Mouse (Mus musculus) stomach, embryonic 16.5 days (tissue): ENCODE data around the gene Bicra. TPM values are rescaled to one million over a fixed set of nuclear protein-coding genes. Genes with fewer than 3 reads are reported as not detected.

Experiments
- ATAC-seq: fragments of 200-750 bp; cut with Nextera tagmentation; 2 replicates; pipeline ENCODE4 v1.8.0; 2017; ENCODE audit warnings: moderate number of reproducible peaks, moderate TSS enrichment; ENCODE audit not compliant: insufficient read depth, low FRiP score
- H3K27ac ChIP-seq: fragments of 300-500 bp; sonication (generic); 2 replicates; pipeline ENCODE4 v1.5.1; 2014; ENCODE audit warnings: low read length
- H3K27me3 ChIP-seq: fragments of 300-500 bp; sonication (generic); 2 replicates; pipeline ENCODE4 v1.6.1; 2014; ENCODE audit warnings: low read length, control low read depth, mixed read lengths; ENCODE audit not compliant: control insufficient read depth, insufficient read depth
- H3K36me3 ChIP-seq: fragments of 300-500 bp; sonication (generic); 2 replicates; pipeline ENCODE4 v1.6.1; 2014; ENCODE audit warnings: low read length; ENCODE audit not compliant: control insufficient read depth, insufficient read depth
- H3K4me1 ChIP-seq: fragments of 300-500 bp; sonication (generic); 2 replicates; pipeline ENCODE4 v1.6.1; 2014; ENCODE audit warnings: low read length, control low read depth, mixed read lengths; ENCODE audit not compliant: control insufficient read depth, insufficient read depth
- H3K4me2 ChIP-seq: fragments of 300-500 bp; sonication (generic); 2 replicates; pipeline ENCODE4 v1.6.1; 2014; ENCODE audit warnings: low read depth, low read length, mixed read lengths
- H3K4me3 ChIP-seq: fragments of 300-500 bp; sonication (generic); replicated peaks from 2 replicates; pipeline ENCODE4 v1.5.1; 2014; ENCODE audit warnings: mild to moderate bottlenecking, low read length
- H3K9ac ChIP-seq: fragments of 300-500 bp; sonication (generic); 2 replicates; pipeline ENCODE4 v1.6.1; 2014; ENCODE audit warnings: low read length
- H3K9me3 ChIP-seq: fragments of 300-500 bp; sonication (generic); replicated peaks from 2 replicates; pipeline ENCODE4 v1.6.1; 2016; ENCODE audit warnings: low read length, control low read depth; ENCODE audit not compliant: control insufficient read depth
- WGBS: fragments of 180-500 bp; shearing (Covaris S2); extraction: QIAGEN DNeasy Blood & Tissue Kit; methylation state at CpG from one replicate; pipeline ENCODE4 v1.1.7; 2014; 5-methylcytosine and 5-hydroxymethylcytosine counted together
- polyA plus RNA-seq: library from polyadenylated mRNA; unstranded; fragments of >200 nt; fragmentation: Nextera tagmentation; extraction: Ambion mirVana; gene quantifications from 2 replicates; pipeline ENCODE4 v1.2.1, GENCODE M21; 2015

The Bicra gene
- polyA plus RNA-seq, 1 experiment from 2014 or later, result 4.5 TPM

DNA sequence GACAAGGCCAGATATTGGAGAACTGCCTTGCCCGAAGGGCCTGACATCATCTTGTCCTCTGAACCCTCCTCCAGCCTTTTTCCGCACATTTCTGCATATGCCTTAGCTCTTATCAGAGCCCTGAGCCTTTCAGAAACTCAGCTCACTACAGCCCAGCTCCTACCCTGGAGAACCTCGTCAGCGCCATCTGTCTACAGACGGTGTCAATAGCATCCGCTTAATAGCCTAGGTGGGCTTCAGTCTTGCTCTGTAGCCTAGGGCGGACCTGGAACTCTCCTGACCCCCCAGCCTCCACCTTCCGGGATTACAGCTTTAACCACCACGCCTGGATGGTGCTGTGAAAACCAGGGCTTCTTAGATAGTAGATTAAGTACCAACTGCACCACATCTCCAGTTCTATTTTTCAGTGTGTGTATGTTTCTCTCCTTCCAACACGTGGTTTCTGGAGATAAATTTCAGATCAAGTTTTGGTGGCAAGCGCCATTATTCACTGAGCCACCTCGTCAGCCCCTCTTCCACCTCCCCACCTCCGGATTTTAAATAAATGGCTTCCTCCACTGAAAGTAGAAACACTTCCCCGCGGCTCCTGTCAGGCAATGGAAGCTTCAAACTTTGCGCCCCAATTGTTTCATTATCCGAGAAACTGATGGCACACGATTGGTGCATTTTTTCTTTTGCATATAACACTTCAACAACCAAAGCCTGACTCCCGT, 4.3 kb upstream of the Bicra start:
- Histone ChIP-seq H3K4me2 (peak overlapping the region; percentile 79), H3K4me3 (peak overlapping the region; percentile 69), H3K9me3 (no peaks in the 10 kb centered on the region), H3K27me3 (no peaks in the 10 kb centered on the region), H3K27ac (peak overlapping the region; percentile 95), H3K4me1 (peaks cover 12% of the 10 kb centered on the region), H3K9ac (peak overlapping the region; percentile 81), H3K36me3 (no peaks in the 10 kb centered on the region)
- ATAC-seq, result peak; percentile 27; the same call in 1 of the 2 replicates
- 4% methylated on average over 19 of the region's 19 CpGs for WGBS

- H3K9ac ChIP-seq, result no peak overlapping the region; the same call in 1 of the 2 replicates
- H3K4me2 ChIP-seq, result peak overlapping the region; percentile 67; the same call in 1 of the 2 replicates
Observed at GRCm38 (mm10) chr7:16050600-16050999, 2.9 kb upstream of the Bicra start.

GRCm38 (mm10) chr7:16049576-16049915, 1.8 kb upstream of the Bicra start:
- H3K4me1 ChIP-seq, result peaks cover 30% of the 10 kb centered on the region
- peak overlapping the region; percentile 79; the same call in 1 of the 2 replicates for H3K27ac ChIP-seq
- no peaks in the 10 kb centered on the region for H3K9me3 ChIP-seq
- H3K36me3 ChIP-seq, result no peaks in the 10 kb centered on the region
- peak overlapping the region; percentile 84 for H3K9ac ChIP-seq
- peak overlapping the region; percentile 88 for H3K4me3 ChIP-seq
- no peak for ATAC-seq
- 72% methylated on average over 7 of the region's 7 CpGs for WGBS
- no peaks in the 10 kb centered on the region for H3K27me3 ChIP-seq
- H3K4me2 ChIP-seq, result peak overlapping the region; percentile 67

More at GRCm38 (mm10) chr7:16050600-16050999, 2.9 kb upstream of the Bicra start:
- Histone ChIP-seq H3K4me1 (peaks cover 20% of the 10 kb centered on the region), H3K4me3 (no peak overlapping the region), H3K36me3 (no peaks in the 10 kb centered on the region), H3K9me3 (no peaks in the 10 kb centered on the region), H3K27me3 (no peaks in the 10 kb centered on the region), H3K27ac (no peak overlapping the region)
- ATAC-seq, result no peak
- WGBS, result 86% methylated on average over 3 of the region's 3 CpGs

DNA sequence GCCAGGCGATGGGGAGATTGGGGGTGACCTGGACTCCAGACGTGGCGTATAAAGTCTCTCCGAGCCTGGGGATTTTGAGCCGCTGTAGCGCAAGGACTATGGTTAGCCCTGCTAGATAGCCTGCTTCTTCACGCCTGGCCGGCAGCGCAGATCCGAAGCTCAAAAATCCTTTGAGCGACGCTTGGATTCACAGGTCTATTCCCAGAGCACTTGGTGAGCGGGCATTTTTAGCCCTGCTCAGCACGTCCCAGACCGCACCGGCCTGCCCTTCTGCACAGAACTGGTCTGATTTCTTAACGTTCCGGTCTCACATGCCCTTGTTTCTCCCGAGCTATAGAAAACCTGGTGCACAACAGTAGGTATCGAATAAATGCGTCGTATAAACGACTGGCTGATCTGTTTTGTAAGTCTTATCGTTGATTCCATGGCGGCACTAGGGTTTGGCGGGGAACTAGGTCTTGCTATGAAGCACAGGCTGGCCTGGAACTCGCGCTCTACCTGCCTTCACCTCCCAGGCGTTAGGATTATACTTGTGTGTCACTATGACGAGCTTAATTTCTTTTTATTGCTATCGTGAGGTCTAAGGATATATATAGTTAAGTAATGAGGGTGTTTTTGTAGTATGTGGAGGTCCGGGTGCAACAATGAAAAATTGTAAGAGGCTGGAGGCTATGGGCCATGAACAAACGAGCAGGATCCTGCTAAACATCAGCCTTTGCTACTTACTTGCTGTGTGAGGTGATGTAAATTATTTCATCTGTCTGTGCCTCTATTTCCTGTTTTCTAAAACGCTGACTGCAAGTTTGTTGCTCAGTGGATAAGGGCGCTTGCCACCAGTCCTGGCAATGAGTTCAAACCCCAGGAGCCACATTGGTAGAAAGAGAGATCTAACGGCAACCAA, 1.2 kb upstream of the Bicra start:
- Histone ChIP-seq H3K4me2 (peak overlapping the region; percentile 67), H3K9ac (peak overlapping the region; percentile 84), H3K27ac (peak overlapping the region; percentile 79), H3K4me3 (peak overlapping the region; percentile 88), H3K4me1 (peaks cover 36% of the 10 kb centered on the region), H3K36me3 (no peaks in the 10 kb centered on the region), H3K27me3 (no peaks in the 10 kb centered on the region), H3K9me3 (no peaks in the 10 kb centered on the region)
- 6% methylated on average over 36 of the region's 36 CpGs for WGBS
- ATAC-seq, result no peak

DNA sequence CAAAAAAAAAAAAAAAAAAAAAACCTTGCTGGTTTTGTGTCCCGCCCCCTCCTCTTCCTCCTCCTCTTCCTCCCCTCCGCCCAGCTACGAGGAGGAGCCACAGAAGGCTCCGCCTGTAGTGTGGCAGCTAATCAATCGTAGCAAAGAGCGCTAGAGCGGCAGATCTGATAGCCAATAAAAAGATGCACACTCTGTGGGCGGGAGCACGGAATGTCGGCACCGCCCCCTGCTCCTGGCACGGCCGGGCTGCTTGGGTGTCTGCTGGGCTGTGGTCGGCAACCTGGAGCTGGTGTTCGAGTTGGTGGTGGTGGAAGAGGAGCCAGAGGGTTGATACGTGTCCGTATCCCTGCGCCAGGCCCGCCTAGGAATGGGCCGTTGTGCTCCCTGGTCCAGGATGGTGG, 443 bp upstream of the Bicra start:
- no peaks in the 10 kb centered on the region for H3K9me3 ChIP-seq
- no peaks in the 10 kb centered on the region for H3K36me3 ChIP-seq
- H3K4me1 ChIP-seq, result peaks cover 39% of the 10 kb centered on the region
- peak overlapping the region; percentile 88 for H3K4me3 ChIP-seq
- peak overlapping the region; percentile 85 for H3K4me2 ChIP-seq
- no peaks in the 10 kb centered on the region for H3K27me3 ChIP-seq
- peak overlapping the region; percentile 96 for H3K9ac ChIP-seq
- ATAC-seq, result peak; percentile 86
- under 1% methylated on average over 20 of the region's 20 CpGs for WGBS
- peak overlapping the region; percentile 97 for H3K27ac ChIP-seq

DNA sequence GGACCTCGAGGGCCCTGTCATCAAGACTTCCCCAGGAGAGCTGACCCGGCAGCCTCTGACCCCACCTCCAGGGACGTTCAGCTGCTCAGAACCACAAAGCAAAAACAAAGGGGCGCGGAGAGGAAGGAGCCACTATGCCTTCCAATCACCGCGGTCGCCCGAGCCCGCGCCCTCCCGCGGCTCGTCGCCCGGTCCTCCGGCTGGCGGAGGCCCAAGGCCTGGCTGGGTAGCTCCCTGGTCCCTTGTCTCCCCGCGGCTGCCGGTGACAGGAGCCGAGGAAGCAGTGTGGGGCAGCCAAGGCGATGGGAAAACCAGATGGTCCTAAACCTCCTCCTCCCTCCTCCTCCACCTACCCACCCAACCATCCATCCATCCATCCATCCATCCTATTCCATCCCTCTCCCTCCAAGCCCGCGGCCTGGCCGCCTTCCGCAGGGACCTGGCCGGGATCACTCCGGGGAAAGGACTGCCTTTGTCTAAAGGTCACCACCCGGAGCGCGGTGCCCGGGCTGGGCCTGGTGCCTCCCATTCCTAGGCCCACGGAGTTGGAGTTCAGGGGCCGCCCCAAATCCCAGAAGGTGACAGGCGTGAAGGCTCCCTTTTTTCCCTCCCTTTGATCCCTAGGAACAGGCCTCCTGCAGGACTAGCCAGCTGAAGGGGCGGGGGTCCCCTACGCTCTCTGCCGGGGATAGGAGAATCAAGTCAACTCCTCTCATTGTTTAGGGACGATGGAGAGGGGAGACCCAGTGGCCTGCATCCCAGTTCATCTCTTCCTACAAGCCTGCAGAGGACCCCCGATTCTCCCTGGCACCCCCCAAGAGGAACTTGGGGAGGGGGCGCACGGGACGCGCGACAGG, 1.0 kb downstream of the Bicra start:
- Histone ChIP-seq H3K27ac (peak overlapping the region; percentile 97), H3K27me3 (no peaks in the 10 kb centered on the region), H3K4me3 (peak overlapping the region; percentile 88), H3K9ac (peak overlapping the region; percentile 96), H3K4me1 (peaks cover 39% of the 10 kb centered on the region), H3K36me3 (no peaks in the 10 kb centered on the region), H3K4me2 (peak overlapping the region; percentile 85), H3K9me3 (no peaks in the 10 kb centered on the region)
- under 1% methylated on average over 46 of the region's 46 CpGs for WGBS
- ATAC-seq, result peak; percentile 12

DNA sequence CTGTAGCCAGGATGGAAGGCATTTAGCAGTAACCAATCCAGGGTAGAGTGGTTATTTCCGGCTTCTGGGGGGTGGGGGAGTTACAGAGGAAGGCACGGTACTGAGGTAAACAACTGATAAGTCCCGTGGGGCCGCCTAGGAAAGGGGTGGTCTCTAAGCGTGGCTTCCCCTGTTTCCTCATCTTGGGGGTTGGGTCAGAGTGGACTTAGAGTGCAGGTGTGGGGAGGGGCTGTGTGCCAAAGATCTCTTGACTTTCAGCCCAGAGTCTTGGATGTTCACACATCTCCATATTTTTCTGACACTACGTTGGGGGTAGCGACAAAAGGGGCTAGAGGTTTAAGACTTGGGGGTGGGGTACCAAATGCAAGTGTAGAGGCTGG, 1.6 kb downstream of the Bicra start:
- H3K27ac ChIP-seq, result peak overlapping the region; percentile 97

GRCm38 (mm10) chr7:16045538-16045937, 2.2 kb downstream of the Bicra start:
- Histone ChIP-seq H3K9me3 (no peaks in the 10 kb centered on the region), H3K4me3 (peak overlapping the region; percentile 88), H3K4me2 (peak overlapping the region; percentile 85), H3K9ac (peak overlapping the region; percentile 16), H3K27me3 (no peaks in the 10 kb centered on the region), H3K27ac (peak overlapping the region; percentile 97), H3K36me3 (no peaks in the 10 kb centered on the region), H3K4me1 (peaks cover 39% of the 10 kb centered on the region)
- no peak for ATAC-seq
- WGBS, result 40% methylated on average over 2 of the region's 2 CpGs

More for the DNA sequence above, 1.6 kb downstream of the Bicra start:
- Histone ChIP-seq H3K4me1 (peaks cover 39% of the 10 kb centered on the region), H3K4me2 (peak overlapping the region; percentile 85), H3K36me3 (no peaks in the 10 kb centered on the region), H3K27me3 (no peaks in the 10 kb centered on the region), H3K9me3 (no peaks in the 10 kb centered on the region), H3K4me3 (peak overlapping the region; percentile 88), H3K9ac (peak overlapping the region; percentile 96)
- peak; percentile 47 for ATAC-seq
- 1% methylated on average over 7 of the region's 7 CpGs for WGBS
